Mouse (Mus musculus) frontal cortex, adult (tissue): ENCODE measurements around the gene Crtc2.
"Not testable (repeated sequence)": the region's sequence is repeated elsewhere in the genome, so short reads cannot be mapped to it uniquely, and the experiment has no call there.

ENCODE experiments used
- ATAC-seq: cut with Nextera tagmentation; 2 replicates; pipeline ENCODE4 v1.9.2; 2017; ENCODE audit warnings: mild to moderate bottlenecking, moderate library complexity, mixed read lengths; ENCODE audit not compliant: low TSS enrichment

Gene Crtc2

GRCm38 (mm10) chr3:90266901-90267775, 13.2 kb downstream of the Crtc2 start:
- no peak for ATAC-seq

GRCm38 (mm10) chr3:90268190-90268589, 14.2 kb downstream of the Crtc2 start:
- no peak for ATAC-seq

GRCm38 (mm10) chr3:90268971-90269370, 15.0 kb downstream of the Crtc2 start:
- ATAC-seq = no peak

- no peak for ATAC-seq
Measured at GRCm38 (mm10) chr3:90270784-90271183, 16.8 kb downstream of the Crtc2 start.

GRCm38 (mm10) chr3:90272170-90272569, 18.2 kb downstream of the Crtc2 start:
- ATAC-seq = no peak

GRCm38 (mm10) chr3:90273855-90274254, 19.9 kb downstream of the Crtc2 start:
- ATAC-seq = no peak

GRCm38 (mm10) chr3:90275286-90275685, 21.3 kb downstream of the Crtc2 start:
- no peak for ATAC-seq

- no peak for ATAC-seq
Measured at GRCm38 (mm10) chr3:90276858-90277257, 22.9 kb downstream of the Crtc2 start.

GRCm38 (mm10) chr3:90277793-90278192, 23.8 kb downstream of the Crtc2 start:
- no peak for ATAC-seq

- no peak for ATAC-seq
Measured at GRCm38 (mm10) chr3:90278211-90278610, 24.2 kb downstream of the Crtc2 start.

GRCm38 (mm10) chr3:90279216-90279615, 25.3 kb downstream of the Crtc2 start:
- no peak for ATAC-seq

GRCm38 (mm10) chr3:90279743-90280142, 25.8 kb downstream of the Crtc2 start:
- ATAC-seq = no peak

GRCm38 (mm10) chr3:90280708-90281107, 26.7 kb downstream of the Crtc2 start:
- ATAC-seq = peak; percentile 55

GRCm38 (mm10) chr3:90284150-90284549, 30.2 kb downstream of the Crtc2 start:
- no peak for ATAC-seq

GRCm38 (mm10) chr3:90289403-90289802, 35.4 kb downstream of the Crtc2 start:
- ATAC-seq = not testable (repeated sequence)

GRCm38 (mm10) chr3:90290602-90291001, 36.6 kb downstream of the Crtc2 start:
- ATAC-seq = no peak

GRCm38 (mm10) chr3:90291982-90292344, 38.0 kb downstream of the Crtc2 start:
- no peak for ATAC-seq

- peak; percentile 98 for ATAC-seq
Measured at GRCm38 (mm10) chr3:90292345-90293275, 38.6 kb downstream of the Crtc2 start, which contains the start of gene Gatad2b. Gene Gatad2b (plus strand): TSS chr3:90293178.

GRCm38 (mm10) chr3:90293352-90294063, 39.5 kb downstream of the Crtc2 start:
- ATAC-seq = 0 out of 2 replicates have a peak, but pooled peaks have one; percentile 14

GRCm38 (mm10) chr3:90294064-90294440, 40.1 kb downstream of the Crtc2 start:
- ATAC-seq = 0 out of 2 replicates have a peak, but pooled peaks have one; percentile 1

GRCm38 (mm10) chr3:90294651-90295050, 40.7 kb downstream of the Crtc2 start:
- ATAC-seq = no peak

- no peak for ATAC-seq
Measured at GRCm38 (mm10) chr3:90305801-90306200, 51.8 kb downstream of the Crtc2 start.
